Mouse (Mus musculus): ENCODE results near the gene C1qtnf1. TPM values are rescaled to one million over a fixed set of nuclear protein-coding genes. Genes with fewer than 3 reads are reported as not detected.
"Not testable (repeated sequence)": the region's sequence is repeated elsewhere in the genome, so short reads cannot be mapped to it uniquely, and the experiment has no call there.

C1qtnf1 gene
- 2.8 and 3.4 TPM in 2 replicates for polyA plus RNA-seq (2015; fragmentation: Nextera tagmentation; extraction: Ambion mirVana)

DNA sequence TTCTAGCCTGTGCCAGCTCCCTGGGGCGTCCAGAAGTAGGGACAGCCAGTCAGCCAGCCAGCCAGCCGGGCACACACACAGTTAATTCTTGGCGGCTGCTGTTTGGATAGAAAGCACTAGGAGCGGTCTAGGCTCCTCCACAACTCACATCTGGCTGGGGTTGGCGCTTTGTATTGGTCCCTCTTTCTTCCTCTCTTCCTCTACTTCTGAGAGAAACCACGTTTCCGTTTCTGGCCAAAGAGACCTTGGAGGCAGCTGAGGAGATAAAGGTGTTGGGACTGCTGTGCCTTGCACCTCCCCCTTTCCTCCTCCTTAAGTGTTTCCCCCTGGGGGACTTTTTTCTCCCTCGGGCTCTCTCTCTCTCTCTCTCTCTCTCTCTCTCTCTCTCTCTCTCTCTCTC lies at the start of gene C1qtnf1:
C1qtnf1 (plus strand) TSS at position 218 of the 400 bp plus-strand sequence.
- peaks cover 20% of the 10 kb centered on the region; the same call in 1 of the 2 replicates for H3K27me3 ChIP-seq
- ATAC-seq (ENCODE audit: low FRiP score) = no peak
- no peaks in the 10 kb centered on the region for H3K9me3 ChIP-seq
- peak within 1 kb of the TSS; percentile 24 for H3K4me3 ChIP-seq
- H3K4me1 ChIP-seq (replicated peaks) = peaks cover 56% of the 10 kb centered on the region
- H3K36me3 ChIP-seq = no peaks in the 10 kb centered on the region
- H3K27ac ChIP-seq = peak within 1 kb of the TSS; percentile 45
- peak within 1 kb of the TSS; percentile 53 for H3K9ac ChIP-seq
- peak within 1 kb of the TSS; percentile 46 for H3K4me2 ChIP-seq
- WGBS = 0% methylated on average over 8 of the region's 8 CpGs

- WGBS = 83% methylated on average over 6 of the region's 6 CpGs
- no peak overlapping the region for H3K9ac ChIP-seq
- no peak overlapping the region for H3K27ac ChIP-seq
- no peak for ATAC-seq (ENCODE audit: low FRiP score)
- H3K27me3 ChIP-seq = no peaks in the 10 kb centered on the region
- H3K4me2 ChIP-seq = no peak overlapping the region
- no peak overlapping the region for H3K4me3 ChIP-seq
- H3K36me3 ChIP-seq = no peaks in the 10 kb centered on the region
- no peaks in the 10 kb centered on the region for H3K9me3 ChIP-seq
- H3K4me1 ChIP-seq (replicated peaks) = peaks cover 19% of the 10 kb centered on the region
These were observed 49.3 kb upstream of the C1qtnf1 start for GRCm38 (mm10) chr11:118378656-118379055.

DNA sequence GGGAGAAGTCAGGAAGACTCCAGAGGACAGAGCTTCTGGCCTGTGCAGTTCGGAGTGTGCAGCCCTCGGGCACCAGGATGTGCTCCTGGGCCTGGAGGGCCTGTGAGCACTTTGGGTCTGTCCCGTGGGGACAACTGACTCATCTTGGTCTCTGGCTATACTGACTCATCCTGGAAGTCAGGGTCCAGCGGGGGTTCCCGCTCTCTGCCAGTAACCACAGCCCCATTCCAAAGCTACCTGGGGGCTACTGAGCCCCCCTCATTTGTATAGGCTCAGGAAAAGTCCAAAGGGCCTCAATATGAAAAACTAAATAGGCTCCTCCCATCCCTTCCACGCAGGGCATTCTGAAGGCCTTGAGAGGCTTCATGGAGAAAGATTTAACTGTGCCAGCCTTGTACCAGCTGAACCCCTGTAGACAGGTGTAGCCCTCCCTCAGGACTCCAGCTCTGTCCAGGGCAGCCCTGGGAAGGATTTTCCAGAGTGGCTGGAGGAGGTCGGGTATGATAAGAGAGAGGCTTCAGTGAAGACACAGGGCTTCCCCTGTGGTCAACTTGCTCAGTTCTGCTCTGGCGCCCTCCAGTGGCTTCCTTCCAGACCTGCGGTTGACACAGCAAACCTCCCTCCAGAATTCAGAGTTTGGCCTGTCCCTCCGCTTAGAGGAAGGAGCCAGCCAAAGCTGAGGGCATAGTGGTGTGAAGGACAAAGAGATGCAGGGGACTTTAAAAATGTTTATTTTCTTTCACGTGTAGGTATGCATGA lies 48.6 kb upstream of the C1qtnf1 start:
- Histone ChIP-seq H3K27ac (no peak overlapping the region), H3K36me3 (no peaks in the 10 kb centered on the region), H3K4me2 (no peak overlapping the region), H3K4me3 (no peak overlapping the region), H3K4me1 (replicated peaks) (peaks cover 17% of the 10 kb centered on the region), H3K27me3 (no peaks in the 10 kb centered on the region), H3K9me3 (no peaks in the 10 kb centered on the region), H3K9ac (no peak overlapping the region; the same call in 1 of the 2 replicates)
- ATAC-seq (ENCODE audit: low FRiP score) = no peak
- 47% methylated on average over 11 of the region's 11 CpGs for WGBS

GRCm38 (mm10) chr11:118387816-118388215 lies 40.2 kb upstream of the C1qtnf1 start:
- H3K4me1 ChIP-seq (replicated peaks); H3K9ac ChIP-seq; H3K27me3 ChIP-seq; ATAC-seq (ENCODE audit: low FRiP score); H3K36me3 ChIP-seq; H3K4me3 ChIP-seq; H3K4me2 ChIP-seq; H3K9me3 ChIP-seq; H3K27ac ChIP-seq: not testable (repeated sequence)
- WGBS = 90% methylated on average over 13 of the region's 13 CpGs

DNA sequence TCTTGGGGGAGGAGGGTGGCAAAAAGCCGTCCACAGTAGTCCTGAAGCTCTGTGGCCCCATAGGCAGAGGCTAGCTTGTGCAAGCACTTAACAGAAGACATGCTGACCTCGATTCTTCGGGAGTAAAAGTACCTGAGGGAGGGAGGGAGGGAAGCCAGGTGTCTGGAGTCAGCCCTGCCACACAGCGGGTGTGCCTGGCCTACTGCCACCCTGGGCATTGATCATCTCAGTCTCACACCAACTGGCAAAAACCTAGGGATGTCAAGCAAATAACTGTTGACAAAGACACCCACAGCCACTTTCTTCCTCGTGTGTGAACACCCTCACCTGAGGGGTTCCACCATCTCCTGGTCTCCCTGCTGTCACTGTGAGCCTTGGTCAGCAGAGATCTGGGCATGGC lies 34.0 kb upstream of the C1qtnf1 start:
- Histone ChIP-seq H3K36me3 (0 out of 2 replicates have a peak, but pooled peaks cover 9% of the 10 kb centered on the region), H3K4me2 (no peak overlapping the region), H3K27ac (no peak overlapping the region), H3K27me3 (no peaks in the 10 kb centered on the region), H3K9ac (no peak overlapping the region), H3K4me3 (no peak overlapping the region), H3K9me3 (no peaks in the 10 kb centered on the region), H3K4me1 (replicated peaks) (no peaks in the 10 kb centered on the region)
- ATAC-seq (ENCODE audit: low FRiP score) = no peak
- 77% methylated on average over 5 of the region's 5 CpGs for WGBS

- Histone ChIP-seq H3K4me2 (no peak overlapping the region), H3K4me1 (replicated peaks) (no peaks in the 10 kb centered on the region), H3K9me3 (no peaks in the 10 kb centered on the region), H3K27me3 (no peaks in the 10 kb centered on the region), H3K36me3 (0 out of 2 replicates have a peak, but pooled peaks cover 9% of the 10 kb centered on the region), H3K9ac (no peak overlapping the region; the same call in 1 of the 2 replicates), H3K27ac (no peak overlapping the region), H3K4me3 (no peak overlapping the region)
- 56% methylated on average over 6 of the region's 6 CpGs for WGBS
- ATAC-seq (ENCODE audit: low FRiP score) = no peak
These were observed 33.5 kb upstream of the C1qtnf1 start for GRCm38 (mm10) chr11:118394538-118394937.

DNA sequence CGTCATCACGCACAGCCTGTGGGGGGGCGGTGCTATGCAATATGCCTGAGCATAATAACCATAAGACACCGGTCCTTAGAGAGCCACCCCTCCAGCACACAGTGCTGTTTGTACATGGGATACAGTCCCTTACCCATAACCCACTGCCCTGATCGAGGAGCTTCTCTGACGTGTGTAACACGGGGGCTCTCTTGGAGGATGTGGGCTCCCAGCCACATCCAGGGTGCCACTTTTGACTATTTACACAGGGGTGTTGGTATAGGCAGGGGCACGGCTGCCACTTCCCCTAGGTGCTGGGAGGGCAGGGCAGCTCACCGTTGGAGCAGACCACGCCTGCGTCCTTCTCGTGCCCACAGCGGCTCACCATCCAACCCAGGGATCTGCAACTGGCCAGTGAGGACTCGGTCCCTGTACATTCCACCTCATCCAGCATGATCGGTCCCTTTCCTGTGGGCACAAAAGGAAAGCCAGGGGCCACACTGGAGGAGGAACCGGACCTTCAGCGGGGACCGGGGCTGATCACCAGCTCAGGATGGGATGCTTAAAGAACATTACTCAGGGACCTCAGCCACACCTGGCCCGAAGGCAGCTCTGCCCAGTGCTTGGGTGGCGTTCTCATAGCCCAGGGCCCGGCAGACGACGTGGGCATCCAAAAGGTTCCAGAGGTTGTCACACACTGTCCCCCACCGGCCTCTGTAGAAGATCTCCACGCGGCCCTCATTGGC lies 30.0 kb upstream of the C1qtnf1 start:
- no peaks in the 10 kb centered on the region for H3K27me3 ChIP-seq
- ATAC-seq (ENCODE audit: low FRiP score) = no peak
- peaks cover 14% of the 10 kb centered on the region for H3K4me1 ChIP-seq (replicated peaks)
- WGBS = 93% methylated on average over 26 of the region's 26 CpGs
- H3K36me3 ChIP-seq = 0 out of 2 replicates have a peak, but pooled peaks cover 9% of the 10 kb centered on the region
- no peak overlapping the region for H3K9ac ChIP-seq
- H3K27ac ChIP-seq = no peak overlapping the region
- H3K9me3 ChIP-seq = no peaks in the 10 kb centered on the region
- H3K4me3 ChIP-seq = no peak overlapping the region
- no peak overlapping the region for H3K4me2 ChIP-seq

DNA sequence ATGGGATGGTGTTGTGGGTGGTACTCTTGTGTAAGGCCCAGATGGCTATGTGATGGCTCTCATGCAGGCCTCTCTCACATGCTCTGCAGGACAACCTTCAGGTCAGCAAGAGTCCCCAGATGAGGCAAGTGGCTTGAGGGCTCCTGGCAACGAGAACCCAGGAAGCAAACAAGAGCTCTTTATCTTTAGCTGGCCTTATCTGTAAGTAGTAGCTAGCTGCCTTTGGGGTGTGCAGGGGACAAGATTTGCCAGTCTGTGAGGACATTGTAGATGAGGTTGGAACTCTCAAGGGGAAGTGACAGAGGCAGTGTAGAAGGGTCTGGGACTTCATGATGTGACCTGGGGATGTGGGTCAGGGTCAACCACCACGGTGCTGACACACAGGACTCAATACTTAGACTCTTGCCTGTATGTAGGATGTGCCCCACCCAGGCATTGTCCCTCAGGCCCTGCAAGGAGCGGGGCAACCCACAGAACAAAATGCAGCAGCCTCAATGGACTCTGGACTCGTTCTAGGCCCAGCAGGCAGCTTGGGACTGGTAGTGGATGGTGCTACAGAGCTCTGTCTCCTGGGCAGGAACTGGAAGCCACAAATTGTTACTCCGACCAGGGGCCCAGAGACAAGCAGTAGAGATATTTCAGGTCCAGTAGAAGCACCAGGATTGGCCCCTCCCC lies 28.0 kb upstream of the C1qtnf1 start:
- Histone ChIP-seq H3K27me3 (no peaks in the 10 kb centered on the region), H3K27ac (no peak overlapping the region), H3K9ac (no peak overlapping the region), H3K4me1 (replicated peaks) (peaks cover 14% of the 10 kb centered on the region), H3K9me3 (no peaks in the 10 kb centered on the region), H3K4me2 (no peak overlapping the region), H3K4me3 (no peak overlapping the region), H3K36me3 (0 out of 2 replicates have a peak, but pooled peaks cover 9% of the 10 kb centered on the region)
- ATAC-seq (ENCODE audit: low FRiP score) = no peak
- 75% methylated on average over 5 of the region's 5 CpGs for WGBS

GRCm38 (mm10) chr11:118400566-118400936 lies 27.5 kb upstream of the C1qtnf1 start:
- Histone ChIP-seq H3K9me3 (no peaks in the 10 kb centered on the region), H3K4me2 (no peak overlapping the region), H3K4me1 (replicated peaks) (peaks cover 14% of the 10 kb centered on the region), H3K36me3 (peaks cover 14% of the 10 kb centered on the region), H3K27ac (0 out of 2 replicates have a peak overlapping the region, but pooled peaks have one; percentile 3), H3K9ac (no peak overlapping the region), H3K4me3 (no peak overlapping the region), H3K27me3 (no peaks in the 10 kb centered on the region)
- ATAC-seq (ENCODE audit: low FRiP score) = no peak
- WGBS = 42% methylated on average over 6 of the region's 6 CpGs

GRCm38 (mm10) chr11:118401195-118401594 lies 26.8 kb upstream of the C1qtnf1 start:
- WGBS = 86% methylated on average over 4 of the region's 4 CpGs
- no peaks in the 10 kb centered on the region for H3K27me3 ChIP-seq
- no peak overlapping the region for H3K4me2 ChIP-seq
- H3K36me3 ChIP-seq = peaks cover 14% of the 10 kb centered on the region
- no peak for ATAC-seq (ENCODE audit: low FRiP score)
- no peaks in the 10 kb centered on the region for H3K9me3 ChIP-seq
- no peak overlapping the region for H3K9ac ChIP-seq
- no peak overlapping the region for H3K4me3 ChIP-seq
- 0 out of 2 replicates have a peak overlapping the region, but pooled peaks have one; percentile 3 for H3K27ac ChIP-seq
- H3K4me1 ChIP-seq (replicated peaks) = peaks cover 14% of the 10 kb centered on the region

DNA sequence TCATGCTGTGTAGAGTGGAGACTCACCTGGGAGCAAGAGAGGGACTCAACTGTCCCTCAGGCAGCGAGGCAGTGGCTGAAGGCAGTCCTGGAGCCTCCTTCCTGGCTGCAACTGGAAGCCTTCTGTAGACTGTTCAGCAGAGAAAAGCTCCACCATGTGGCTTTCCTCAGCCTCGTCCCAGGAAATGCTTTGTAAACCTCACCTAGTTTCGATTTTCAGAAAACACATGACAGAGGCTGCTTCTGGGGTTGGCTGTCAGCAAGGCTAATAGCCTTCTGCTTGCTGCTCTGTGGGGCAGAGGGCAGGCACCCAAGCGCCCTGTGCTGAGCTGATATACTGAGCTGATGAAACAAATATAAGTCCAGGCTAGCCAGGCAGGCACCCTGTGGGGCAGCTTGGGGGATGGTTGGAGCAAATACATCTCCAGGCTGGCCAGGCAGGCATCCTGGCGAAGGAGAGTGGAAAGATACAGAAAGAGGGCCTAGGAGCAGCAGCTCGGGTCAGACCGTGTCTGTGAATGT lies 26.2 kb upstream of the C1qtnf1 start, which contains the start of gene Lgals3bp:
Lgals3bp (minus strand) TSS at position 333 of the 521 bp plus-strand sequence.
- Histone ChIP-seq H3K9me3 (no peaks in the 10 kb centered on the region), H3K4me1 (replicated peaks) (peaks cover 14% of the 10 kb centered on the region), H3K27ac (peak within 1 kb of the TSS; percentile 18; the same call in 1 of the 2 replicates), H3K4me2 (no peak within 1 kb of the TSS), H3K27me3 (no peaks in the 10 kb centered on the region), H3K36me3 (peaks cover 17% of the 10 kb centered on the region), H3K4me3 (no peak within 1 kb of the TSS), H3K9ac (peak within 1 kb of the TSS; percentile 49; the same call in 1 of the 2 replicates)
- ATAC-seq (ENCODE audit: low FRiP score) = no peak
- WGBS = 66% methylated on average over 7 of the region's 7 CpGs

DNA sequence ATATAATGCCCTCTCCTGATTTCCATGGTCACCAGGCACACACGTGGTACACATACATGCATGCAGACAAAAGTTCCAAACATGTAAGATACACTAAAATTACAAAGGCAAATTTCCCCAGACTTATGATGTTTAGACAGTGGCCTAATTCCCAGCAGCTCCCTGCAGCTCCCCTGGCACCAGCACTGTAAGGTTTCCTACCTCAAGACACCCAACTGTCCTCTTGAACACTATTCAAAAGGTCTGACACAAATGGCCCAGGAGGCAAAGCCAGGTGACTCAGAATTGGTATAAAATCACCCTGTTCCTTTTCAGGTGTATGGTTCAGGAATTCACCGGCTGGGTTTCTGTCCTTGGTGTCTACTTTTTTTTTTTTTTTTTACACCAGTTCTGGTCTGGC lies 24.8 kb upstream of the C1qtnf1 start:
- no peaks in the 10 kb centered on the region for H3K9me3 ChIP-seq
- H3K4me3 ChIP-seq = no peak overlapping the region
- no peak overlapping the region for H3K27ac ChIP-seq
- no peak overlapping the region for H3K4me2 ChIP-seq
- no peak overlapping the region for H3K9ac ChIP-seq
- ATAC-seq (ENCODE audit: low FRiP score) = no peak
- WGBS = 90% methylated on average over 2 of the region's 2 CpGs
- peaks cover 31% of the 10 kb centered on the region for H3K36me3 ChIP-seq
- H3K27me3 ChIP-seq = no peaks in the 10 kb centered on the region
- H3K4me1 ChIP-seq (replicated peaks) = peaks cover 14% of the 10 kb centered on the region
